Mouse (Mus musculus) heart, embryonic 10.5 days (tissue): ENCODE measurements around the gene Ric8a. TPM values are rescaled to one million over a fixed set of nuclear protein-coding genes. Genes with fewer than 3 reads are reported as not detected.

Experiments used
- DNase-seq: peaks from one replicate; pipeline ENCODE4 v3.0.0-alpha.2; 2017; ENCODE audit warnings: low spot score
- H3K27ac ChIP-seq: fragments of 300-500 bp; sonication (generic); 2 replicates; pipeline ENCODE4 v1.5.1; 2016; ENCODE audit warnings: mild to moderate bottlenecking
- H3K27me3 ChIP-seq: fragments of 300-500 bp; sonication (generic); 2 replicates; pipeline ENCODE4 v1.6.1; 2016; ENCODE audit warnings: mild to moderate bottlenecking; ENCODE audit not compliant: poor library complexity, insufficient read depth, severe bottlenecking
- H3K36me3 ChIP-seq: fragments of 300-500 bp; sonication (generic); 2 replicates; pipeline ENCODE4 v1.6.1; 2016; ENCODE audit warnings: mild to moderate bottlenecking, moderate library complexity
- H3K4me1 ChIP-seq: fragments of 300-500 bp; sonication (generic); 2 replicates; pipeline ENCODE4 v1.6.1; 2016; ENCODE audit warnings: mild to moderate bottlenecking
- H3K4me3 ChIP-seq: fragments of 300-500 bp; sonication (generic); 2 replicates; pipeline ENCODE4 v1.5.1; 2016; ENCODE audit warnings: mild to moderate bottlenecking, moderate library complexity
- H3K9me3 ChIP-seq: fragments of 300-500 bp; sonication (generic); 2 replicates; pipeline ENCODE4 v1.6.1; 2016; ENCODE audit warnings: mild to moderate bottlenecking, moderate library complexity
- whole genome bisulfite sequencing: fragments of 180-500 bp; shearing (Covaris S2); methylation state at CpG from one replicate; pipeline ENCODE4 v1.1.7; 2016; 5-methylcytosine and 5-hydroxymethylcytosine counted together
- polyA plus RNA-seq: library from polyadenylated mRNA; unstranded; fragments of >200 nt; fragmentation: Nextera tagmentation; extraction: Ambion mirVana; gene quantifications from 2 replicates; pipeline ENCODE4 v1.2.1, GENCODE M21; 2016

Gene Ric8a
- polyA plus RNA-seq, 1 experiment from 2014 or later = 47.3 TPM

DNA sequence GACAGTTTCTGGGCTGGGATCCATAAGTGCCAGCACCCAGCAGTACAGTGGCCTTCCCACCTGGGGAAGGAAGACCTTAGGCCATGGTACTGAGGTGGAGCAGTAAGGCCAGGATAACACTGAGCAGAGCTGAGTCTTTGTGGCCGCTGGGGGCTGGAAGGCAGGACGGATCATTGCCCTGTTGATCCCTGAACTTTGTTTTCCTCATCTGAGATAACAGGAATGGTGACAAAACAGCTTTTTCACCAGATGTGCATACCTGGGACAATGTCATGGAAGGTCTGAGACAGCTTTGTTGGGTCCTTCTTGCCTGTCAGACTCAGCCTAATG lies 21.0 kb upstream of the Ric8a start:
- 63% methylated on average over 2 of the region's 2 CpGs for WGBS
- DNase-seq = no peak

DNA sequence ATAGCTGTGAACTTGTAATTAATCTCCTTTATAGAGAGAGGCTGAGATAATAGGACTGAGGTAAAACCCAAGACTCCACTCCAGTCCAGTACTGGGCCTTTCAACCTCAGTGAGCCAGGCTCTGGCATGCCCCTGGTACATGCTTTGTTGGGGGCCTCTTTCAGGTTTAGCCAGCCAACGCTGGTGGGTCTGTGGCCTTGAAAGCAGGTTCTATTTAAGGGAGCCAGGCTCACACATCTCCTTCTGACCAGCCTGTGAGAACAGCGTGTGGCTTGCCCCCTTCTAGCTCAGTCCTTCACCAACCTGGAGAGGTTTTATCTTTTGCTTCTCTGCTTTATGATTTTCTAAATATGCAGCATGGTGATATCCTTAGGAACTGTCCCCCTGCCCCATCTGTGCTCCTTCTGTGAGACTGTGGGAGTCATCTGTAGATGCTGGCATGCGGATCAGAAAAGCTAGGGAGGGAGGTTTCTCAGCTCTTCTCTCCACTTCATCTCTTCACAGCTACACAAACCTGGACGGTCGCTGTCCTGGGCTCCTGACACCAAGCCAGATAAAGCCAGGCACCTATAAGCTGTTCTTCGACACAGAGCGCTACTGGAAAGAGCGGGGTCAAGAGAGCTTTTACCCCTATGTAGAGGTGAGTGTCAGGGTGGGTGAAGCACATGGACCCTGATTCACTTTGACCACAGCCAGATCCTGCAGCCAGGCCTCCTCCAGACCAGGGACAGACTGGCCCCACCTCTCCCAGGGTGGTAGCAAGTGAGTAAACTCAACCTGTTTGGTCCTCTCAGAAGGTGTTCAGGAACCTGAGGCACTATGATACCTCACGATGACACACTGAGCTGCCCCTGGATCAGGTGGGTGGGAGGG lies 20.3 kb upstream of the Ric8a start:
- no peak for DNase-seq
- no peaks in the 10 kb centered on the region for H3K9me3 ChIP-seq
- H3K36me3 ChIP-seq = no peaks in the 10 kb centered on the region
- no peak overlapping the region for H3K27ac ChIP-seq
- 75% methylated on average over 9 of the region's 9 CpGs for WGBS
- H3K4me3 ChIP-seq = no peak overlapping the region
- peaks cover 8% of the 10 kb centered on the region for H3K4me1 ChIP-seq
- peaks cover 63% of the 10 kb centered on the region for H3K27me3 ChIP-seq

More for the DNA sequence above, 21.0 kb upstream of the Ric8a start:
- Histone ChIP-seq H3K36me3 (no peaks in the 10 kb centered on the region), H3K27ac (no peak overlapping the region), H3K4me3 (no peak overlapping the region), H3K9me3 (no peaks in the 10 kb centered on the region), H3K4me1 (peaks cover 8% of the 10 kb centered on the region), H3K27me3 (peaks cover 57% of the 10 kb centered on the region)

DNA sequence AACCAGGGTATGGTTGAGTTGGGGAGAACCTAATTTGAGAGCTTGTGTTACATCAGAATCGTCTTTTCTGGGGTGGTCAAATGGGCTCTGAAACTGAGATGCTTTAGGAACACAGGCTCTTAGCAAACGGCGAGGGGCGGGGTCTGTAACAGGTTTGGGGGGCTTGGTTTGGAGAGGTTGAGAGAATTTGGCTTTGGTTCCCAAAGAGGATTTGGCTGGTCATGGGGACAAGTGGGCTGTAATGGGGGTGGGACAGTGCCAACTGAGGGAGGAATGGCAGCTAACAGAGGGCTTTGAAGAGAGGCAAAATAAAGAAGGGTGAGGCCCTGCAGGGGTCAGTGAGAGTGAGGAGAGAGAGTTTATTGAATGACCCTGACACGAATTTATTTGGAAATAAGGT lies 17.2 kb upstream of the Ric8a start:
- H3K4me3 ChIP-seq = no peak overlapping the region
- no peak overlapping the region for H3K27ac ChIP-seq
- no peak for DNase-seq
- H3K36me3 ChIP-seq = no peaks in the 10 kb centered on the region
- H3K4me1 ChIP-seq = peaks cover 8% of the 10 kb centered on the region
- WGBS = 61% methylated on average over 5 of the region's 5 CpGs
- no peaks in the 10 kb centered on the region for H3K9me3 ChIP-seq
- peaks cover 84% of the 10 kb centered on the region for H3K27me3 ChIP-seq

DNA sequence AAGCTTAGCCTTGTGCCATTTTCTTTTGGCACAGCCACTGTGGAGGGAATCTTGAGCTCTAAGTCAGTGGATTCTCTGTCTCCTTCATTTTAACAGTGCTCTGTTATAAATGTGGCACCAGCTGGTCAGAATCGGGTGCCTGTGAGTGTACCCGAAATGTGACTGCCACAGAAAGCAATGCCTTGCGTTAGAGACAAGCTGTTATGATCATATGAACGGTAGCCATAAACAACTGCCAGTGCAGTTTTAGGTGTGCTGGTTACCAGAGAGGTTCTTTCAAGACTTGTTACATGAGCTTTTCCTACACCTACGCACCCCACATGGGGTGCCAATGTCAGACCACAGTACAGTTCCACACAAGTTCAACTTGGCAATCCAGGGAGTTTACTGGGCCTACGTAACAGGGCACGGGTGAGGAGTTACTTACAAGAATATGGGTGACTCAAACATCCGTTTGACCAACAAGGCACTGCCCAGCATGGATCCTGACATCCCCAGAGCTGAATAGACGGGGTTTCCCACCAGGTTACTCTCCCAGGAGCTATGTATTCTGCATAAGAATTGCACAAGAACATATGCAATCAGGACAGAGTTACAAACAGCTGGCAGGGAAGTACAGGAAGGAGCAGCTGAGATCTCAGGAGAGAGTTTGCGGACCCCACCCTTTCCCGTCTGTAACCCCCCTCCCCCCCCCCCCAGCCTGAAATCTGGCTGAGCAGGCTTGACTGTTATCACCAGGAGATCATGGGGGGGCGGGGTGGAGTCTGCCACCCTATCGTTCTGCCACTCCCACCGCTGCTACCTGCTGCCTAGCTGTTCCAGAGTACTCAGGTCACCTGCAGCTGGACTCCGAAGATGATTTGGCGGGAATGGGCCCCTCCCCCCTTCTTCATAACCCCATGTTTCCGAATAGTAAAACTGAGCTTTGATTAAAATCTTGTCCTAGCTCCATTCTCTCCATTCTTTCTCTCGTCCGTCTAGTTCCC lies 15.7 kb upstream of the Ric8a start:
- WGBS = 32% methylated on average over 18 of the region's 19 CpGs
- Histone ChIP-seq H3K4me3 (no peak overlapping the region), H3K4me1 (no peaks in the 10 kb centered on the region), H3K27me3 (peaks cover 71% of the 10 kb centered on the region), H3K27ac (no peak overlapping the region), H3K9me3 (no peaks in the 10 kb centered on the region), H3K36me3 (no peaks in the 10 kb centered on the region)
- no peak for DNase-seq

GRCm38 (mm10) chr7:140843806-140844205 lies 13.0 kb upstream of the Ric8a start:
- WGBS = 67% methylated on average over 7 of the region's 7 CpGs
- H3K27me3 ChIP-seq = peaks cover 79% of the 10 kb centered on the region
- no peaks in the 10 kb centered on the region for H3K36me3 ChIP-seq
- H3K4me3 ChIP-seq = no peak overlapping the region
- no peak for DNase-seq
- no peak overlapping the region for H3K27ac ChIP-seq
- no peaks in the 10 kb centered on the region for H3K4me1 ChIP-seq
- no peaks in the 10 kb centered on the region for H3K9me3 ChIP-seq

- Histone ChIP-seq H3K27me3 (peaks cover 70% of the 10 kb centered on the region), H3K4me1 (no peaks in the 10 kb centered on the region), H3K36me3 (no peaks in the 10 kb centered on the region), H3K9me3 (no peaks in the 10 kb centered on the region), H3K27ac (no peak within 1 kb of the TSS), H3K4me3 (no peak within 1 kb of the TSS)
- peak; percentile 92 for DNase-seq
- 27% methylated on average over 14 of the region's 14 CpGs for WGBS
Measured at GRCm38 (mm10) chr7:140844905-140845665, 11.7 kb upstream of the Ric8a start, which contains the start of gene Scgb1c1. Gene Scgb1c1 (plus strand): TSS chr7:140845547.

- no peaks in the 10 kb centered on the region for H3K4me1 ChIP-seq
- H3K27me3 ChIP-seq = peaks cover 64% of the 10 kb centered on the region
- no peaks in the 10 kb centered on the region for H3K36me3 ChIP-seq
- no peak overlapping the region for H3K27ac ChIP-seq
- DNase-seq = no peak
- H3K4me3 ChIP-seq = no peak overlapping the region
- no peaks in the 10 kb centered on the region for H3K9me3 ChIP-seq
- 60% methylated on average over 4 of the region's 4 CpGs for WGBS
Measured at GRCm38 (mm10) chr7:140845683-140846082, 11.1 kb upstream of the Ric8a start.

- DNase-seq = no peak
- Histone ChIP-seq H3K27me3 (peaks cover 54% of the 10 kb centered on the region), H3K36me3 (peaks cover 6% of the 10 kb centered on the region), H3K4me3 (no peak overlapping the region), H3K9me3 (no peaks in the 10 kb centered on the region), H3K4me1 (no peaks in the 10 kb centered on the region), H3K27ac (no peak overlapping the region)
- WGBS = 77% methylated on average over 10 of the region's 10 CpGs
Measured at GRCm38 (mm10) chr7:140846676-140847075, 10.1 kb upstream of the Ric8a start.

DNA sequence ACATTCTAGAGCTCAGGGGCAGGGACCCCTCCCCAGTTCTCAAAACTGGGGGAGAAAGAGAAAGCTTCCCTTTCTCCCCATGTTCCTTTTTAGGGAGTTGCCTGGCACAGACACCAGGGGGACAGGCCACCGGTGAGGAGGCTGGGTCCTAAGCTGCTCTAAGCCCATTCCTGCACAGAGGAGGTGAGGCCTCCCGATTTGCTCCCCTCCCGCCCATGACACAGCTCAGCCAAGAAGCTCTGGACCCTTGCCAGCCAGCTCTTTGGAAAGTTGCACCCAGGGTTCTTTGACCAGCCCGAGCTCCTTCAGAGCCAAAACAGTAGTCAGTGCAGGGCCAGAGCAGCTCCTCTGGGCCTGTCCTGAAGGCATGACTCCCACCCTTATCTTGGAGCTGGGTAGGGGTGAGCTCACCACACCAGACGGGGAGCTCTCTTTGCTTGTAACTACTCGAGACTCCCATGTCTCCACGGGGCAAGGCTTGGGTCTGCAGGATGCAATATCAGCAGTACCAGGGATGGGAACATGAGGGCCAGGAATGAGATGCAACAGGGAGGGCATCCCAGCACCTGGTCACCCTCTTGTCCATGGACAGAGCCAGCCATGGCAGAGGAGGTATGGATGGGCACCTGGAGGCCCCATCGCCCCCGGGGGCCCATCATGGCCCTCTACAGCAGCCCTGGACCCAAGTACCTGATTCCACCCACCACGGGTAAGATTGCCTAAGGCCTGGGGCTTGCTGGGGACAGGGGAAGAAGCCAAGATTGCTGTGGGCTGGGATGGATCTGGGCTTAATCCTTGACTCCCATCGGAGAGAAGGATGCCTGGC lies 8.8 kb upstream of the Ric8a start, which contains the start of gene Odf3:
Gene Odf3 (plus strand): TSS at position 51 of the 826 bp plus-strand sequence.
- Histone ChIP-seq H3K36me3 (peaks cover 19% of the 10 kb centered on the region), H3K27ac (no peak within 1 kb of the TSS), H3K4me1 (no peaks in the 10 kb centered on the region), H3K9me3 (no peaks in the 10 kb centered on the region), H3K4me3 (no peak within 1 kb of the TSS), H3K27me3 (peaks cover 41% of the 10 kb centered on the region)
- no peak for DNase-seq
- 63% methylated on average over 11 of the region's 11 CpGs for WGBS

DNA sequence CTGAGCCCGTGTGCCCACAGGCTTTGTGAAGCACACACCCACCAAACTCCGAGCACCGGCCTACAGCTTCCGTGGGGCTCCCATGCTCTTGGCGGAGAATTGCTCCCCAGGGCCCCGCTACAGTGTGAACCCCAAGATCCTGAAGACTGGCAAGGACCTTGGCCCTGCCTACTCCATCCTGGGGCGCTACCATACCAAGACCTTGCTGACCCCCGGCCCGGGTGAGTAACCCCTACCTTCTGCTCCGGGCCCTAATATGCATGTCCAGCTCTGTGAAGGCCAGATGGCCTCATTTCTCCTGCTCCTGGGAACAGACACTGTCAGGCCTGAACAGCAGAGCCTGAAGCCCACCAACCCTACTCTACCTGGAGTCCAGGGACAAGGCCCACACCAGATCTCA lies 8.2 kb upstream of the Ric8a start:
- Histone ChIP-seq H3K27me3 (peaks cover 35% of the 10 kb centered on the region), H3K9me3 (no peaks in the 10 kb centered on the region), H3K27ac (no peak overlapping the region), H3K36me3 (peaks cover 25% of the 10 kb centered on the region), H3K4me1 (no peaks in the 10 kb centered on the region), H3K4me3 (no peak overlapping the region)
- DNase-seq = no peak
- WGBS = 91% methylated on average over 10 of the region's 10 CpGs

DNA sequence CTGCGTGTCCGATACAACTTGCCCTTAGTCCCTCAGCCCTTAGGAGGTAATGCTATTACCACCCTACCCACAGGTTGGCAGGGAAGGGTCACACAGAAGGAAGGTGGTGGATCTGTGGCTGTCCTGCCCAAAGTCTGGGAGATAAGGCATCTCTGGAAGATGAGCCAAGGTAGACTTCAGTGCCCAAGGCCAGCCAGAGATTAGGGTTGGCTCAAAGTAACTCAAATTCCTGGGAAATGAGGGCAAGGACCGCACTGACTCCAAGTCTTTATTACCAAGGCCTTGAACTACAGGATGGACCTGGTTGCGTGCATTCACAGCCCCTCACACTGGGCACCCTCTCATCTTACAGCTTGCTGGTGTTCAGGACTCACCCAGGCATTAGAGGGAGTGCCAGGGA lies 4.8 kb upstream of the Ric8a start:
- 86% methylated on average over 4 of the region's 4 CpGs for WGBS
- H3K9me3 ChIP-seq = no peaks in the 10 kb centered on the region
- no peak overlapping the region for H3K27ac ChIP-seq

GRCm38 (mm10) chr7:140853386-140853785 lies 3.4 kb upstream of the Ric8a start:
- 84% methylated on average over 9 of the region's 9 CpGs for WGBS
- no peak overlapping the region for H3K27ac ChIP-seq
- H3K9me3 ChIP-seq = no peaks in the 10 kb centered on the region
- H3K27me3 ChIP-seq = peaks cover under 1% of the 10 kb centered on the region; the same call in 1 of the 2 replicates
- DNase-seq = no peak
- H3K4me1 ChIP-seq = peaks cover 21% of the 10 kb centered on the region
- H3K4me3 ChIP-seq = no peak overlapping the region
- H3K36me3 ChIP-seq = peaks cover 39% of the 10 kb centered on the region

More for the DNA sequence above, 4.8 kb upstream of the Ric8a start:
- peaks cover 14% of the 10 kb centered on the region; the same call in 1 of the 2 replicates for H3K27me3 ChIP-seq
- H3K4me3 ChIP-seq = no peak overlapping the region
- H3K4me1 ChIP-seq = peaks cover 13% of the 10 kb centered on the region
- DNase-seq = no peak
- H3K36me3 ChIP-seq = peaks cover 39% of the 10 kb centered on the region
